Mouse (Mus musculus) kidney, adult 18-20 months (tissue): ENCODE measurements at regions not wholly inside any gene's neighbourhood (a gene's known extent, or its start where the extent isn't known, plus 50 kb on each side); places are given as distances from the start of the nearest gene placed in this dataset.

Experiments used
- DNase-seq: peaks from one replicate; pipeline ENCODE4 v3.0.0; 2021

DNA sequence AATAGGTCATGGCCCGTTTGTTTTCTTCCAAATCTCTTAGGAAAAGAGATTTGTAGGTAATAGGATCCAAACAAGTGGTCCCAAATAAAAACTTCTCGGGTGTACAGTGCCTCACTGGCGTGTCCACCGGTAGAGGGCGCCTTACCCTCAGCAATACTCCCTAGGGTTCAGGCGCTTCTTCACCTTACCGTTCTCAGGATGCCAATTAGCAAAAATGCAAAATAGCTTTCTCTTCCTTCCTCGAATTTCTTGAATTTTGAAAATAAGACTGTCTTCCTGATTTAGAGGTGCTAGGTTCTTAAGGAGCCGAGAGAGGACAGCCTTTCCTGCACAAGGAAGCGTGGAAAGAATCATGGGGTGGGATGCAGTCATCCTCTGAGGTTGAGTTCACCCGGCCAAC lies 275.9 kb downstream of the Pmp22 start:
- DNase-seq, result peak; percentile 67

DNA sequence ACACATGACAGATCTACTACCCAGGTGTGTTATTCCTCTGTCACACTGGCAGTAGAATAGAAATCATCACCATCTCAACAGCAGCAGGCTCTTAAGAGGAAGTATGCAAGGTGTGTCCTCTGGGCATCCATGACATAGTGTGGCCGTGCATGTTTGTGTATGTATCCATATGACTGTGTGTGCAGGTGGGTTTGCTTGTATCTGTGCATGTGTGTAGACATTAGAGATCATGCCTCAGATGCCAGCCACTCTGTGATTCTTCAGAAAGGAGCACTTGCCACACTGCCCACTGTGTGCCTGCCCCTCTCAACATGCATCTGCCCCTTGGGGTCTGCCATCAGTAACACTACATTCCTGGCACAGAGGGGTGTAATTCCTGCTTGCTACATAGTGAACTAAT lies 280.6 kb downstream of the Pmp22 start:
- DNase-seq, result no peak

DNA sequence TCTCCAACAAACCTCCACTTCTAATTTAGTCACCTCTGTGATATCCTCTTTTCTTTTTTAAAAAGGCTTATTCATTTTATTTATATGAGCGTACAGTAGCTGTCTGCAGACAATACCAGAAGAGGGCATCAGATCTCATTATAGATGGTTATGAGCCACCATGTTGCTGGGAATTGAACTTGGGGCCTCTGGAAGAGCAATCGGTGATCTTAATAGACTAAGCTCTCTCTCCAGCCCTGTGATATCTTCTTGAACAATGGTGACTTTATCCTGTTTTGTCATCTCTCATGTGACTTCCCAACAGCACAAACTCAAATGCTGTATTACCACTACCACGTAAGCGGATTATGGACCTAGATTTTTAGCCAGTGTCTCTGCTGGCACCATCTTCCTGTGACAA lies 282.1 kb downstream of the Pmp22 start:
- no peak for DNase-seq

DNA sequence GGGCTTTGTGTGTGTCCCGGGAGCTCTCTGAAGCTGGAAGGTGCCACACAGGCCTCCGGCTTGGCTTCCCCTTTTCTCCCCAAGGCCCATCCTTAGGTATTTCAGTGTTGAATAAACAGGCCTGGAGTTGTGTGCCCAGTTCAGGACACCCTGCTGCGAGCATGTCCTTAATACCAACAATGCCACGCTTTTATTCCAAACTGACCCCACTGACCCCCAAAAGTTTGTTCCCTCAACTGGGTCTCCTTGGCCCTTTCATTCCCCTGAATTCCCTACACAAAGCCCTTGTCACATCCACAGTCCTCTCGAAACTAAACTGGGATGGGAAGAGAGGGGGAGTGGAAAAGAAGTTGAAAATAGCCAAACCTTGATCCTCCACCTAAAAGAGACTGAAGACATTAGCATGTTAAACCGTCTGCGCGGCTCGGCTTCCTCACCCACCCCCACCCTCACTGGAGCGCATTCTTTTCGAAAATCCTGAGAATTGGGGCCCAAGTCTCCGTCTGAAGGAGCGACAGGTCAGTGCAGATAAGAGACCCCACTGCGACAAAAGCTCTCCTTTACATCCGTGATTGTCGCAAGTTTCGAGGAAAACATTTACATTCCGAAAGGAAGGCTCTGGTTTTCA lies 283.7 kb downstream of the Pmp22 start:
- no peak for DNase-seq

DNA sequence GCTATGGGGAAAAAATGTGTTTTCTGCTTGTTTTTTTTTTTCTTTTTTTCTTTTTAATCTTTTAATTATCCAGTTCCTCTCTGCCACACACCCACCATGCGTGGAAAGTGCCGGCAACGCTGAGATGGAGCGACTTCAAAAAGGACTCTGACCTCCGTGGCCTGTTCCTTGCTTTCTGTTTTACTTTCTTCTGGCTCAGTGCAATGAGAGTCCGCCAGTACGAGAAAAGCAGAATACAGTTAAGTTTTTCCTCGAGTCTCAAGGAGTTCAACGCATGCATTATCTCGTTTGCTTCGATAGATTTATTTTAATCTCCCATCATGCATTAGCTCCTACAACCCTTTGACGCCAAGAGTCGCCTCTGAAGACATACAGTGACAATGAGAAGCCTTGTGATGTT lies 284.3 kb downstream of the Pmp22 start:
- DNase-seq, result no peak

DNA sequence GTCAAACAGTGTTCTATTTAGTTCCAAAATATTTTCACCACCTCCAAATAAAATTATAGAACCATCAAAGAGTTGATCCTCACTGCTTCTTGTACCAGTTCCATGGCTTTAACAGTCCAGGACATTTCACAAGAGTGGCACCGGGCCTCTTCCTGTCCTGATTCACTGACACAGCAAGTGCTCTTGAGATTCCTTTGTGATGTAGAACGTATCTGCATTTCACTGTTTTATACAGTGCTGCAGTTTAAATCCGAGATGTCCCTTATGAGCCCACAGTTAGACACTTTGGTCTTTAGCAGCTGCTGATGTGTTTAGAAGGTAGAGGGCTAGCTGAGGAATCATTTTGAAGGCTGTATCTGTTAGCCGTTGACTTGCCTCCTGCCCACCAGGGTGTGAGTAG lies 284.8 kb downstream of the Pmp22 start:
- no peak for DNase-seq

DNA sequence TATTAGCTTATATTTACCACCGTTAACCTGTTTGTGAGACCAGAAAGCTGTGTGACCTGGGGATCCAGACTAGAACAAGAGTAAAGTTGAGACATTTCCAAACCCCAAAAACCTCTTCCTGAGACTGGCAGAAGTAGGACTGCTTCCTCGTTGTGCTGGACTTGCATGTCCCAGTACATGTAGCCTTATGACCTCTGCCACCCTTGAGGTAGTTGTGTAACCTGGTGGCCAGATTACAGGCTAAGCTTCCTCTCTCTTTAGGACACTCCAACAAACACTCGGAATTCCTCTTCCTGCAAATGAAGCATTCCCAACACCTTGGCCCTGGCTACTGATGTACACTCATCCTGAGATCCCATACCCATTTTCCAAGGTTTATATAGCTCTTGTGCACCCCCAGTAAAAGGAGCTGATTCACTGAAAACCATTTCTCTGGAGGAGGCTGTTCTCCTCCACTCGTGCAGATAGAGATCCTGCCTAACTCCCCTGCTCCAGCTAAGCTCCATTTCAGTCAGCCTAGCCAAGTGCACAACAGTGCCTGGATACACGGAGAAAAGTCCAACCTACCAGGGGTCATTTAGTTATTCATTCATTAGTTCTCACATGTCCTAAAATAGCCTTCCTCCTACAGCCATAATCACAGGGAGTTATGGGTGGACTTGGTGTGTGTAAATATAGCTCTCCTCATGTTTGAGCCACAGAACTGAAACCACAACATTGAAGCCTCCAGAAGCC lies 289.4 kb downstream of the Pmp22 start:
- DNase-seq, result peak; percentile 8

DNA sequence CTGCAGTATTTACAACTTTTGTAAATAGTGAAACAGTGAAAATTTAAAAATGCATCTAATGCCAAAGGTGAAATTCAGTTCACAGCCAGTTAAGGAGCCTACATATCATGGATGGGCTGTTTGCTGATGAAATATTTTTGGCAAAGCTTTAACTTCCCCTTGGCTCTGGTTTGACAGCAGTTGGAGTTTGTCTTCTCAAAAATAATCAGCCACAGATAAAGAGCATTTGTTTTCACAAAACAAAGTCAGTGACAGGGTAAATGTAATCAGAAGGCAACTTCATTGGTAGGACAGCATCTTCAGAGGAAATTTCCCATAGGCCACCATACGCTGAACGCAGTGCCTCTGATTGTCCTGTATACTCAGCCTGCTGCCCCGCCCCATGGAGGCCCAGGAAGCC lies 291.6 kb downstream of the Pmp22 start:
- no peak for DNase-seq

DNA sequence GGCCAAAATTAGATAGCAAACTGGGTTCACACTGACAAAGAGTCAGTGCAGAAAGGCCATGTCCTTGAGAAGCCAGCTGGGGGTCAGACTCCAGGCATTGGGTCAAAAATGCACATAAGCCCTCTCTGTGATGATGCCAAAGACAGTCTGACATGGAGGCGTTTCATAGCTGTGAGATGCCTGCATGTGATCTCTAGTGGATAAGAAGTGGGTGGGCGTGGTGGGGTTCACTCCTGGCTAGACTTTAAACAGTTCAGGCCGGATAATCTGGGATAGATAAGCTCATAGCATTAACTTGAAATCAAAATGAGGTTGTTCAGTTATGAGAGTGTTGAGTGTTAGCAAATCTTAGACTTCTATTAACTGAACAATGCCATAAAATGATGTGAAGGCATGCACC lies 293.3 kb downstream of the Pmp22 start:
- no peak for DNase-seq

DNA sequence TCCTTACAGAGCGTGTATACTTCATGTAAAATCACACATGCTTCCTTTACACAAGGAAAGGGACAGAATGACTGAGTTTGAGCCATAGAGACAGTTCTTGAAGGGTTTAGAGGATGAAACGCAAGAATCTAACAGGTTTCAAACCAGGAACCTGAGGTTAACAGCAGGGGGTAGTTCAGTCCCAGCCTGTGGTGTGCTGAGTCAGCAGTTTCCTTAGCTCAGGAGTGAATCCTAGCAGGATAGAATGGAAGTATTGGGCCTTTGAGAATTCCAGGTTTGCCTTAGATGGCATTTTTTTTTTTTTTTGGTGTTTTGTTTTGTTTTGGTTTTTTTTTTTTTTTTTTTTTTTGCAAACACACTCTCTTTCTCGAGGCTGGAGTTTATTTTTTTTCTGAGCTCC lies 295.5 kb downstream of the Pmp22 start:
- no peak for DNase-seq

DNA sequence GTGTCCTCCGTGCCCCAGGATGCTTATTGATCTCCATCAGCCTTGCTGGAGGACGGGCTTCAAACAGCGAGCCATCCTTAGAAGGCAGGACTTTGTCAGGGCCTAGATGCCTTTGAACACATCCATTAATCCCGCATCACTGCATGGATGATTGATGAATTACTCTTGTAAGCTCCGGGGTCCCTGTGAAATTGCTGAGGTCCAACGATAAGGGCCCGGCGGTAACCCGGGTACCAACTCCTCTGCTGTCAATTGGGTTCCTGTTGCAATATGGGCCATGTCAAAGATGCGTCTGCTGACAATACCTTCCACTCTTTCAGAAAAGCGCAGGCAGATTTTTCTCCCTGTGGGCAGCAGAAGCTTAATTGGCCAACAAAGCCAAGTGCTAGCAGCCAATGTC lies 297.0 kb downstream of the Pmp22 start:
- DNase-seq, result no peak

DNA sequence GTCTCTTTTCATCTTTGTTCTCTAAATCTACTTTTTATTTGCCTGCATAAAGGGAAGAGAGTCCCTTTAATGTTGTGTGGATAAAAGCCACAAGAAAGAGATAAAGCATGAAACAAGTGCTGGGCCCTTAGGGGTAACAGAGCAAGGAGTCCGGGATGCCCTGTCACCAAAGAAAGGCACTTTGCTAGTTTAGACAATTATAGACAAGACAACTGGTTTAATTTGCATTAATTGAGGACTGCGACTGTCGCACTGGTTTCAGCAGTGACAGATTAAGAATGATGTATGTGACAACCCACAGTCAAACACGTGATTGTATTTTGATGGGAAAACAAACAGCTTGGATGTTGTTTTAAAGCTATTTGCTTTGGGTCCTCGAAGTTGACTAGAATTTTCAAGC lies 325.0 kb downstream of the Pmp22 start:
- DNase-seq, result no peak

DNA sequence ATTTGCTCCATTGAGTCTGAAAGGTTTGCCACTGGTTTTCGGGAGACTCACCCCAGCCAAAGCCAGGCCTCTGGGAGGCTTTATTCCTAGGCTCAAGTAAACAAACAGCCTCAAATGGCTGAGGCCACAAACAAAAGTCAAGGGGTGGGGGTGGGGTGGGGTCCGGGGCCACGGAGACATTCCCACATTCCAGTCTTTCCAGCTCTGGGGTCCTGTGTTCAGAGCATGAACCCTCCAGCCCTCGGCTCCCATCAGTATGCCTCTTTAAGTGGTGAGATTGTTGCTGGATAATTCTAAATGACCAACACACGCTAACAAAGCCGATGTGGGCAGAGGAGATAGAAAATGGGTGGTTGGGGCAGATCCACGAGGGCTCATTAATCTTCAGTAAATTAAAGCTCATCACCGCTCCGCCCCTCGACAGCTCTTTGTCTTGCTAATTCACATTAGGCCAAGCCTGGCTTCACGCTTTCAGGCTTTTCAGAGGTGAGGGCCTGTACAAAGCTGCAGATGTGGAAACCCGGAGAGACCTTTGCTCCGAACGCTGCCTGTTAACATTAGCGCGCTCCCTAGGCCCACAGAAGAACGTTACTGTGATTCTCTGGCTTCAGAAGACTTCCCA lies 326.2 kb downstream of the Pmp22 start:
- no peak for DNase-seq

DNA sequence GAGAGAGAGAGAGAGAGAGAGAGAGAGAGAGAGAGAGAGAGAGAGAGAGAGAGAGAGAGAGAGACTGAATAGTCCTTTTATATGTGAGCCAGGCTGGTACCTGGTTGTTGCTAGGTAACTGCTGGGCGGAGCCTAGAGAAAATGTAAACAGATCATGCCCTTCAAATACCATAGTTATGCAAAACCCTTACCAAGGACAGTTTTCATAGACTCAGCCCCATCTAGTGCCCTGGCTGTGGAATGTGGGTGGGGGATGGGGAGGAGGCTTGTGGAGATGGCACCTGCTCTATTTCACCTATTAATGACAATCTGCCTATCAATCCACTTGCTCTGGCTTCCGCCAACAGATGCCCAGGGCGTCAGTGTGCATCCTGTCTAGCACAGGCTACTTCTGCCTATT lies 327.6 kb downstream of the Pmp22 start:
- DNase-seq, result no peak

DNA sequence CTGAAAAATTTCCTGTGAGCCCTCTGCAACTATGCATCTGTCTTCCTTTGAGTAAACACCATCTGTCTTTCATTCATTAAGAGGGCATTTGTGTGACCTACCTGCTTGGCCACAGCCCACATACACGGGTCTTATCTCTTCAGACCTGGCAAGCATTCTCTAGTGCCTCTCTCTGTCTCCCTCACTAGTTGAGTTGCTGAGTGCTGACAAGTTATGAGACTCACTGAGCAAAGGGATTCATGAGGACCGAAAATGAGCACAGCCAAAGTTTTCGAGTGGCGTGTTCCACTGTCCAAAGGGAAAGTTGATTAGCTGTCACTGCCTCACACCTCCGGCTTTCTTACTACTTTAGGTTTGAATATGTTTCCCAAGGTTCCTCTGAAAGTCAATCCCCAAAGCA lies 328.5 kb downstream of the Pmp22 start:
- no peak for DNase-seq

DNA sequence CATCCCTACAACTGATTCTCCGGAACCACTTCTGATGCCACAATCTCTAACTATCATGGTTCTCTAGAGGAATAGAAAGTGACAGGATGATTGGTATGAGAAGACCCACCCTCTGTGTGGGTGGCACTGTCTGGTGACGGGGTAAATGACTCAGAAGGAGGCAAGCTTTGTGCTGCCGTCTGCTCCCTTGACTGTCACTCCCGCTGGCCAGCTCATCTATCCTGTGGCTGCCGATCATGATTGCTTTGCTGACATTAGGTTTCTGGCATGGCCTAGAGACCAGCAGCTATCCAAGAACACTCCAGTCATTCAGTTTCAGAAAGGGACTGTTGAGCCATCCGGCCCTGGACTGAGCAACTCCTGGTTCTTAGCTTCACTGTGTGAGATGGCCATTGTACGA lies 331.4 kb downstream of the Pmp22 start:
- DNase-seq, result no peak

DNA sequence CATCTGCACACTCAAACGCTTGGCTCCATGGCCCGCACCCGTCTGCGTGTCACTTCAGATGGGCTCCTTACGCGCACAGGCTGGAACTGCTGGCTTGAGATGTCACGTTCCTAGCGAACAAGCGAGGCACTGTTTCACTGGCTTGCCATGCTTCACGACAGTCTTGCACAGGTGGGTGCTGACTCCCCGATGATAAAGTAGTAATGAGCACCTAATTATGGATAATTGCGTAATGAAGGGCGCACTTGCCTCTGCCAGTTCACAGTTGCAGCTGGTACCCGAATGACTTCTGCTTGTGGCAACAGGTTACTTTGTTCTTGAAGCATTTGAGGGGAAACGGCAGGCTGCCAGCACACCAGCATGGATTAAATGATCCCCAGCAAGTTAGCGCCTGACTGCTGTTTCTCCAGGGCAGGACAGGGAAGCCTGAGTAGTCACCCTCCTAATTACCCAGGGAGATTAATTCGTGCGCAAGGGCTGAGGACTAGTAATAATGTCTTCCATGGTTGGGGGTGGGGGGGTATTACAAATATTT lies 335.1 kb downstream of the Pmp22 start:
- DNase-seq, result peak; percentile 17

DNA sequence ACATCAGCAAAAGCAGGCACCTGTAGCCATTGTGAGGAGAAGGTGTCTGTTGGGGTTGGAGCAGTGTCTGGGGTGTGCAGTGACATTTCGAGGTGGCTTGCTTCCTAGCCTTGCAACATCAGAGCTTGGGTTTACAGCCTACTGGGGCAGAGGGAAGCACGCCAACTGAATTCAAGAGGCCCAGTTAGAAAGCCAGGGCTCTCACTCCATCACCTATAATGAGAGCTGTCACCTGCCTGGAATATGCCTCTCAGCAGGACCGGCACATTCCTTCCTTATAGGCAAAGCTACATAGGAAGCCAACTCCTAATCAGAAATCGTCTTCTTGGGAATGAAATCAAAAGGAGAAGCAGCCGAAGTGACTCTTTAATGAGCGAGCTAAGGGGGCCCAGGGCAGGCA lies 337.2 kb downstream of the Pmp22 start:
- DNase-seq, result no peak

DNA sequence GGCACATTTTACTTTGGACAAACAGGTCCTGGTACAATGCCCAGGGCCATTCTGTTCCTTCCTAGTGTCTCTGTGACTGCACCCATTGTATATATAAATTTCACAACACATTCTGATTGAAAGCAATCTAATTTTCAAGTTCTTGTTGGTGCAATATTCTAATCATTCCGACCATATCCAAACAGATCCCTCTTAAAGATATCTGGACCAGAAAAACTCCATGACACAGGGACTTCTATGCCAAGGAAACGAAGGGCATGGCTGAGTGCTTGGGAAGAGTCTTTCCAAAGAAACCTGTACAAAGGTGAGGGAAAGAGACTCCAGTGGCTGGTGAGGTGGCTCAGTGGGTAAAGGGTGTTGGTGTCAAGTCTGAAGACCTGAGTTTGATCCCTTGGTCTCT lies 337.8 kb downstream of the Pmp22 start:
- DNase-seq, result no peak

DNA sequence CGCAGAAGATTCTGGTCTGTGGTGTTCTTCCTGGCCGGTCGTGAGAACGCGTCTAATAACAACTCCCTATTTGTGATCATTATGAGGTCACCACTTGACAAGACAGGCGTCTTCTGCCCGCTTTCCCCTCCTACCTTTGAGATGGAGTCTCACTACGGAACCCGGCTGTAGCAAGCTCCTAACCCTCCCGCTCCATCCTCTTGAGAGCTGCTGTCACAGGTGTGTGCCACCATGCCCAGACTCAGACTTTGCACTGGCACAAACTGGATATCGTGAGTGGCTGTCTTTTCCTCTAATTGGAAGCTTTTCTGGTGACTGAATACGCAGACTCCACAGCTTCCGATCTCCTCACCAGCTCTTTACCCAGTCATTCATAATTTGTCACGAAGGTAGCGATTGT lies 346.0 kb downstream of the Pmp22 start:
- DNase-seq, result no peak

DNA sequence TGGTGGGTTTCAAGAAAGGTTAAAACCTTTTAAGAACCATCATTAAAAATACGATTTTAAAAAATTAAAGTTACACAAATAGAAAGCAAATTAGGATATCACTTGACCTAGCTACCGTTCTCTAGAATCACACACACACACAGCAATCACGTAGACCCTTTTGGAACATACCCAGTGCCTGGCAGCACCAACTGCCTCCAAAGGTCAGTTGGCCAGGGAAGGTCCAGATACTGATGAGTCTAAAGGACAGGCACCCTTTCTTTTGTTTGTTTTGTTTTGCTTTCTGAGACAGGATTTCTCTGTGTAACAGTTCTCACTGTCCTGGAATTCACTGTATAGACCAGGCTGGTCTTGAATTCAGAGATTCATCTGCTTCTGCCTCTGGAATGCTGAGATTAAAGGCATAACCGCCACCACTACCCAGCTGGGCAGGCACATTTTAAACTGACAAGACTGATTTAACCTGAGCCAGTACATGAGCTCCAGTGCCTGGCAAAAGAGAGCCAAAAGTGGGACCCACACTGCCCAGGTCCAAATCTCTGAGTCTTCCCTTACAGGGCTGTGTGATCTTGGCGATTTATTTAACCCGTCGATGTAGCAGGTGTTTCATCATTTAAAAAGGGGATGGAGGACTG lies 353.0 kb downstream of the Pmp22 start:
- DNase-seq, result peak; percentile 21

DNA sequence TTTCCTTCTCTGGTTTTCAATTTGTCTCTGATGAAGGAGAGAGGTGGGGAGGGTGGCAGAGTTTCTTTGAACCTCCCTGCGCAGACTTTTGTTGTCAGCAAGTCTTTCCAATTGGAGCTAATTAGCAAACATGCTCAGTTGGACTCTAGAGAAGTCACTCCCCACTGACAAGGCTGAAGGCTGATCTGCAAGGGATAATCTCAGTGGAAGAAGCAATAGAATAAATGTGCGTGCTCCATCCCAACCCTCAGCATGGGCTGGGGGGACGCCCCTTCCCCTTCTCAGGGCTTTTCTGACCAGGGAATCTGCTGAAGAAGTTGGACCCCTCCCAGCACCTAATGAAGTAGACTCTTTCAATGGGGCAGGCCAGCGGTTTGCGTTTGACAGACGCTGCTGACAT lies 353.8 kb downstream of the Pmp22 start:
- no peak for DNase-seq

DNA sequence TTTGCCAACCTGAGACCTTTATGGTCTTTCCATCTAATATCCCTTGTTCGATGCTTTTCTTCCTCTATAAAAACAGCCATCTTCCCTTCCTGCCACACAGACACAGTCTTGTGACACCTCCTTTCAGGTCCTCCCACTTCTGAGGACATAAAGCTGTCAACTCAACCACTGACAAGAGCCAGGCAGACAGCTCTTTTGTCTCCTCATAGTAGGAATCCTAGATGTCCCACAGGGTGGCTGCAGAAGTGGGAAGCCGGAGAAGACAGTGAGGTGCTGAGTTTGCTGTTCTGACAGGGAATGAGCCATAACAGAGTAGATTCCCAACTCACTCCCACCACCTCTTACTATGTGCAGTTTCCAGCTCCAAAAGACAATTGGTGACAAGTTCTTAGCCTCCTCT lies 358.4 kb downstream of the Pmp22 start:
- DNase-seq, result no peak

DNA sequence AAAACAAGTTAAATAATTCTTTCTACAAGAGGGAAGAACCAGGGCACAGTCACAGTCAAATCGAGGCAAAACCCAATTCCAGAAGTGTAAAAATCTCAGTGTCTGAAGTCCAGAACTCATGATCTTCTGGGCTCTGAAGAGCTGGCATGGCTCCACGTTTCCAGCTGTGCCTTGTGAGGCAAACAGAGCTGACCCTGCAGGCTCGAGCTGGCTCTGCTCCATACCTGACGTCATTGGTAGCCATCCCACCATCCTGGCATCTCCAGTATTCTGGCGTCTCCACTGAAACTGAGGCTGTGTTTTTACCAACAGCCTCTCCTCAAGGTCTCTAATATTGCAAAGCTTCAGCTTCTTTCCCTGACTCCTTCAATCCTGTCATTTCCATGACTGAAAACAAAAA lies 373.4 kb downstream of the Pmp22 start:
- peak; percentile 18 for DNase-seq
